In genomic region chr5:36260862-36261261, GRCm38 (mm10) we compare ENCODE assay signal across 16 mouse cellular contexts. TPM values are rescaled to one million over a fixed set of nuclear protein-coding genes. Genes with fewer than 3 reads are reported as not detected.
DNase-seq lines count a peak whose midpoint lies in the region; ATAC-seq and TF ChIP-seq lines count a peak whose summit lies in the region.
"Had no signal": no experiment of that assay in that cellular context is flagged by ENCODE, and none has a peak within 500 bp of the region (broad histone marks: within the 10 kb centered on the region; RNA-seq: fewer than 3 reads in every experiment).

No protein-coding gene starts in this region.

- H3K9me3 ChIP-seq in forebrain, embryonic 10.5 days, result no peaks in the 10 kb centered on the region
- no peaks in the 10 kb centered on the region for H3K9me3 ChIP-seq in forebrain, embryonic 11.5 days (ENCODE audit: control insufficient read depth, low read length)
- H3K9me3 ChIP-seq: hindbrain, embryonic 12.5 days; midbrain, embryonic 10.5 days had no signal

- H3K4me2 ChIP-seq in forebrain, embryonic 11.5 days (ENCODE audit: low read depth, low read length, severe bottlenecking), result no peak overlapping the region
- H3K4me2 ChIP-seq: hindbrain, embryonic 12.5 days had no signal

- TF ChIP-seq CTCF in layer of hippocampus, adult 2 months (conservative IDR thresholded peaks at IDR 0.05), result no peak
- TF ChIP-seq CTCF in brain, embryonic 14.5 days (IDR thresholded peaks at IDR 0.05; ENCODE audit: borderline replicate concordance, extremely low read depth, insufficient read depth, insufficient read length), result no peak

- no peak for DNase-seq in forebrain, embryonic 10.5 days (ENCODE audit: extremely low spot score, low spot score)
- DNase-seq in forebrain, embryonic 11.5 days (ENCODE audit: low spot score), result no peak
- DNase-seq in layer of hippocampus, adult 2 months (ENCODE audit: low spot score in 2 of 2), result peak in 1 of 2 experiments; percentile 37
- DNase-seq in layer of hippocampus, postnatal 25 days (ENCODE audit: extremely low spot score in 1 of 2, low spot score in 1 of 2), result no peak
- DNase-seq in brain, embryonic 14.5 days (ENCODE audit: low read depth), result peak; percentile 67
- DNase-seq in right cerebral cortex, adult 2 months (ENCODE audit: low spot score in 2 of 2), result peak; percentile 51 to 67
- no peak for DNase-seq in adrenal gland, adult 8-10 months
- DNase-seq in heart, adult 18-20 months, result no peak
- DNase-seq: cerebellum, adult 9-10 months; liver, postnatal 0 days; retina, postnatal 1 day had no signal

- no peaks in the 10 kb centered on the region for H3K27me3 ChIP-seq in forebrain, embryonic 10.5 days (ENCODE audit: poor library complexity, severe bottlenecking)
- H3K27me3 ChIP-seq in forebrain, embryonic 11.5 days (ENCODE audit: control insufficient read depth, insufficient read depth, low read length), result no peaks in the 10 kb centered on the region
- H3K27me3 ChIP-seq: hindbrain, embryonic 12.5 days had no signal

- H3K4me3 ChIP-seq in forebrain, embryonic 10.5 days, result no peak overlapping the region
- no peak overlapping the region for H3K4me3 ChIP-seq in forebrain, embryonic 11.5 days (ENCODE audit: low read depth, low read length)
- H3K4me3 ChIP-seq in layer of hippocampus, adult 2 months, result peak overlapping the region; percentile 10; the same call in 1 of the 2 replicates
- H3K4me3 ChIP-seq: hindbrain, embryonic 12.5 days; midbrain, embryonic 10.5 days had no signal

- peaks cover 14% of the 10 kb centered on the region for H3K4me1 ChIP-seq in forebrain, embryonic 10.5 days
- 0 out of 2 replicates have a peak, but pooled peaks cover 2% of the 10 kb centered on the region for H3K4me1 ChIP-seq in forebrain, embryonic 11.5 days (replicated peaks; ENCODE audit: control insufficient read depth, insufficient read depth, low read length)

- WGBS in forebrain, embryonic 10.5 days, result 84% methylated on average over 12 of the region's 12 CpGs
- WGBS in forebrain, embryonic 11.5 days, result 81% methylated on average over 12 of the region's 12 CpGs

- no peak for TF ChIP-seq POLR2A in brain, embryonic 14.5 days (IDR thresholded peaks at IDR 0.05; ENCODE audit: borderline replicate concordance, extremely low read depth, insufficient read depth, insufficient read length, poor library complexity, severe bottlenecking)

- H3K36me3 ChIP-seq in forebrain, embryonic 10.5 days (replicated peaks), result no peaks in the 10 kb centered on the region
- no peaks in the 10 kb centered on the region for H3K36me3 ChIP-seq in forebrain, embryonic 11.5 days (ENCODE audit: control insufficient read depth, insufficient read depth, low read length)
- H3K36me3 ChIP-seq: hindbrain, embryonic 12.5 days; midbrain, embryonic 10.5 days had no signal

- no peak for ATAC-seq in forebrain, embryonic 11.5 days (replicated peaks; ENCODE audit: low FRiP score)
- ATAC-seq: liver, postnatal 0 days had no signal

- H3K27ac ChIP-seq in forebrain, embryonic 10.5 days, result peak overlapping the region; percentile 2; the same call in 1 of the 2 replicates
- no peak overlapping the region for H3K27ac ChIP-seq in forebrain, embryonic 11.5 days (ENCODE audit: low read depth, low read length)
- H3K27ac ChIP-seq in layer of hippocampus, adult 2 months, result peak overlapping the region; percentile 90
- H3K27ac ChIP-seq: hindbrain, embryonic 12.5 days; kidney, postnatal 0 days had no signal

- H3K9ac ChIP-seq in forebrain, embryonic 11.5 days (ENCODE audit: low read length), result no peak overlapping the region
- H3K9ac ChIP-seq: hindbrain, embryonic 12.5 days; liver, postnatal 0 days had no signal

RNA-seq across cellular contexts. Expression of gene Psapl1, which starts 57.0 kb away (rescaled TPM):
- 0.10 TPM in 1 of 2 replicates, not detected in the other for polyA plus RNA-seq in forebrain, embryonic 10.5 days (2016; fragmentation: Nextera tagmentation; extraction: Ambion mirVana)
- 0.09 TPM in 1 of 2 replicates, not detected in the other for polyA plus RNA-seq in forebrain, embryonic 11.5 days (2014; fragmentation: Nextera tagmentation; extraction: Ambion mirVana)
- total RNA-seq in layer of hippocampus, adult 2 months (2021), result not detected
- not detected for total RNA-seq in layer of hippocampus, postnatal 25 days (2021)
- 0.05 TPM in 1 of 2 replicates, not detected in the other for polyA plus RNA-seq in brain, embryonic 14.5 days (2012; rRNA removed)
- total RNA-seq in adrenal gland, adult 8-10 months (2022), result under 1 TPM in 1 of 4 experiments, not detected in 3; 0.10 TPM
- total RNA-seq in heart, adult 18-20 months (2021), result not detected
- total RNA-seq: ES-E14; left cerebral cortex, postnatal 10 days had no signal
- polyA plus RNA-seq: liver, postnatal 0 days; midbrain, embryonic 10.5 days had no signal

Comparison
In these comparisons a context has a peak if more than half of its experiments do, and no peak if none do; other contexts are left out.
1. DNase-seq: peak in brain, embryonic 14.5 days (single experiment) and right cerebral cortex, adult 2 months (2 of 2); none in forebrain, embryonic 10.5 days (single experiment), forebrain, embryonic 11.5 days (single experiment), layer of hippocampus, postnatal 25 days (0 of 2), adrenal gland, adult 8-10 months (single experiment) and heart, adult 18-20 months (0 of 2).